Mouse (Mus musculus) splenic B cell, adult 2 months (primary cell): ENCODE data around the gene Ociad2.
A peak's percentile ranks its signal among the peaks of the same experiment; 100 is the strongest.

Experiments
- DNase-seq: peaks from one replicate; pipeline ENCODE4 v3.0.0-alpha.2; 2011; ENCODE audit warnings: low read depth, low spot score
- H3K27me3 ChIP-seq: 2 replicates; pipeline ENCODE4 v1.6.1; 2012; ENCODE audit warnings: mild to moderate bottlenecking, low read length, moderate library complexity, mixed read lengths; ENCODE audit not compliant: control insufficient read depth, poor library complexity, insufficient read depth, severe bottlenecking
- H3K36me3 ChIP-seq: 2 replicates; pipeline ENCODE4 v1.6.1; 2012; ENCODE audit warnings: mild to moderate bottlenecking, low read length, moderate library complexity, mixed read lengths; ENCODE audit not compliant: control insufficient read depth, poor library complexity, insufficient read depth, severe bottlenecking

The Ociad2 gene

GRCm38 (mm10) chr5:73340723-73341235 is at the start of gene Ociad2:
Ociad2 (minus strand) TSS chr5:73341028.
- H3K36me3 ChIP-seq = no peaks in the 10 kb centered on the region
- no peak for DNase-seq
- no peaks in the 10 kb centered on the region for H3K27me3 ChIP-seq

- no peaks in the 10 kb centered on the region for H3K36me3 ChIP-seq
- H3K27me3 ChIP-seq = no peaks in the 10 kb centered on the region; the same call in 1 of the 2 replicates
- DNase-seq = peak; percentile 10
Observed at GRCm38 (mm10) chr5:73383647-73383970, 42.8 kb upstream of the Ociad2 start.

GRCm38 (mm10) chr5:73382737-73383646 is 42.2 kb upstream of the Ociad2 start:
- peak; percentile 80 for DNase-seq

GRCm38 (mm10) chr5:73381976-73382540 is 41.2 kb upstream of the Ociad2 start:
- no peaks in the 10 kb centered on the region for H3K36me3 ChIP-seq
- DNase-seq = no peak
- H3K27me3 ChIP-seq = no peaks in the 10 kb centered on the region

More at GRCm38 (mm10) chr5:73382737-73383646, 42.2 kb upstream of the Ociad2 start:
- no peaks in the 10 kb centered on the region; the same call in 1 of the 2 replicates for H3K27me3 ChIP-seq
- no peaks in the 10 kb centered on the region for H3K36me3 ChIP-seq

GRCm38 (mm10) chr5:73381510-73381909 is 40.7 kb upstream of the Ociad2 start:
- no peaks in the 10 kb centered on the region for H3K36me3 ChIP-seq
- DNase-seq = no peak
- H3K27me3 ChIP-seq = no peaks in the 10 kb centered on the region

GRCm38 (mm10) chr5:73380829-73381228 is 40.0 kb upstream of the Ociad2 start:
- no peak for DNase-seq
- Histone ChIP-seq H3K27me3 (no peaks in the 10 kb centered on the region), H3K36me3 (no peaks in the 10 kb centered on the region)

GRCm38 (mm10) chr5:73379908-73380307 is 39.1 kb upstream of the Ociad2 start:
- Histone ChIP-seq H3K36me3 (no peaks in the 10 kb centered on the region), H3K27me3 (no peaks in the 10 kb centered on the region)
- DNase-seq = peak; percentile 76

GRCm38 (mm10) chr5:73376491-73376890 is 35.7 kb upstream of the Ociad2 start:
- no peak for DNase-seq
- H3K36me3 ChIP-seq = no peaks in the 10 kb centered on the region
- no peaks in the 10 kb centered on the region; the same call in 1 of the 2 replicates for H3K27me3 ChIP-seq

- Histone ChIP-seq H3K36me3 (no peaks in the 10 kb centered on the region), H3K27me3 (no peaks in the 10 kb centered on the region; the same call in 1 of the 2 replicates)
- no peak for DNase-seq
Observed at GRCm38 (mm10) chr5:73376041-73376440, 35.2 kb upstream of the Ociad2 start.

- no peak for DNase-seq
- Histone ChIP-seq H3K36me3 (no peaks in the 10 kb centered on the region), H3K27me3 (no peaks in the 10 kb centered on the region; the same call in 1 of the 2 replicates)
Observed at GRCm38 (mm10) chr5:73373184-73373583, 32.4 kb upstream of the Ociad2 start.

- DNase-seq = no peak
- H3K36me3 ChIP-seq = no peaks in the 10 kb centered on the region
- no peaks in the 10 kb centered on the region; the same call in 1 of the 2 replicates for H3K27me3 ChIP-seq
Observed at GRCm38 (mm10) chr5:73372601-73373000, 31.8 kb upstream of the Ociad2 start.

GRCm38 (mm10) chr5:73369731-73370130 is 28.9 kb upstream of the Ociad2 start:
- H3K27me3 ChIP-seq = no peaks in the 10 kb centered on the region; the same call in 1 of the 2 replicates
- no peaks in the 10 kb centered on the region for H3K36me3 ChIP-seq
- no peak for DNase-seq

- H3K36me3 ChIP-seq = no peaks in the 10 kb centered on the region
- DNase-seq = no peak
- H3K27me3 ChIP-seq = no peaks in the 10 kb centered on the region
Observed at GRCm38 (mm10) chr5:73368845-73369447, 28.1 kb upstream of the Ociad2 start.

GRCm38 (mm10) chr5:73367906-73368305 is 27.1 kb upstream of the Ociad2 start:
- no peaks in the 10 kb centered on the region for H3K27me3 ChIP-seq
- no peak for DNase-seq

More at GRCm38 (mm10) chr5:73367906-73368305, 27.1 kb upstream of the Ociad2 start:
- no peaks in the 10 kb centered on the region for H3K36me3 ChIP-seq
